Mouse (Mus musculus) neural tube, embryonic 11.5 days (tissue): ENCODE measurements at regions not wholly inside any gene's neighbourhood (a gene's known extent, or its start where the extent isn't known, plus 50 kb on each side); places are given as distances from the start of the nearest gene placed in this dataset.

Experiments used
- ATAC-seq: fragments of 200-750 bp; cut with Nextera tagmentation; 2 replicates; pipeline ENCODE4 v1.8.0; 2017; ENCODE audit warnings: moderate number of reproducible peaks, mild to moderate bottlenecking, moderate TSS enrichment, moderate library complexity; ENCODE audit not compliant: insufficient read depth, low FRiP score, low TSS enrichment
- DNase-seq: peaks from one replicate; pipeline ENCODE4 v3.0.0-alpha.2; 2015; ENCODE audit warnings: low spot score
- H3K27ac ChIP-seq: fragments of 300-500 bp; sonication (generic); 2 replicates; pipeline ENCODE4 v1.5.1; 2014; ENCODE audit warnings: low read depth, mild to moderate bottlenecking, low read length
- H3K27me3 ChIP-seq: fragments of 300-500 bp; sonication (generic); 2 replicates; pipeline ENCODE4 v1.6.1; 2014; ENCODE audit warnings: mild to moderate bottlenecking, low read length, mixed read lengths; ENCODE audit not compliant: control insufficient read depth, insufficient read depth
- H3K36me3 ChIP-seq: fragments of 300-500 bp; sonication (generic); 2 replicates; pipeline ENCODE4 v1.6.1; 2014; ENCODE audit warnings: mild to moderate bottlenecking, low read length, moderate library complexity, mixed read lengths; ENCODE audit not compliant: control insufficient read depth, insufficient read depth
- H3K4me1 ChIP-seq: fragments of 300-500 bp; sonication (generic); 2 replicates; pipeline ENCODE4 v1.6.1; 2014; ENCODE audit warnings: low read length, mixed read lengths; ENCODE audit not compliant: control insufficient read depth, insufficient read depth
- H3K4me2 ChIP-seq: fragments of 300-500 bp; sonication (generic); 2 replicates; pipeline ENCODE4 v1.6.1; 2014; ENCODE audit warnings: low read depth, mild to moderate bottlenecking, moderate library complexity
- H3K4me3 ChIP-seq: fragments of 300-500 bp; sonication (generic); 2 replicates; pipeline ENCODE4 v1.5.1; 2014; ENCODE audit warnings: low read depth, low read length
- H3K9ac ChIP-seq: fragments of 300-500 bp; sonication (generic); 2 replicates; pipeline ENCODE4 v1.6.1; 2014; ENCODE audit warnings: mild to moderate bottlenecking, low read length
- H3K9me3 ChIP-seq: fragments of 300-500 bp; sonication (generic); 2 replicates; pipeline ENCODE4 v1.6.1; 2016; ENCODE audit warnings: low read length; ENCODE audit not compliant: control insufficient read depth
- WGBS: fragments of 180-500 bp; shearing (Covaris S2); extraction: QIAGEN DNeasy Blood & Tissue Kit; methylation state at CpG from one replicate; pipeline ENCODE4 v1.1.7; 2014; 5-methylcytosine and 5-hydroxymethylcytosine counted together

DNA sequence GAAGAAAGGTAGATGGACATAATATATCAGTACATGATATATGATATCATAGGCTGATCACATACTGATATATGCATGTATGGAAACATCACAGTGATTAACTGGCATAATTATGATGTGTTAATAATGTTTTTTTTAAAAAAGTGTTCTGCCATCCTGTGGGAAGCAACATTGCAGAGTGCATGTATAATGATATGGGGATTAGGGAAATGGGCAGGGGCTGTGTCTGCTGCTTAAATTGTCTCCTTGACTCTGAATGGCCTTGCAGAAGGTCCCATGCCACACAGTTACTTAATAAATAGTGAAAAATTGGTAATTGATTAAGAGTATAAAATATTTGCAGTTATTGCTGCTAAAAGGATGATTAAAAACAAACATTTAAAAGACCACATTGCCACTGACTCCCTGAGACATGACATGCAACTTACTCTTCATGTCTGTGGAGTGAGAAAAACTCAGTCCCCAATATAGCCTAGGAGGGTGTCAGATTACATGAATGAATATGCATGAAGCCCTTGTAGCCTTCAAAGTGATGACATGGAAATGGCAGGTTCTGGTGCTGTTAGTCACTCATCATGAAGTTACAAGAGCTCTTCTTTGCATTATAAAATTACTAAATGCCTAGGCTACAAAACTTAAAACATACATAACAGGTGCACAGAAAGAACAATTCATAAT lies 440.1 kb upstream of the Ube2e3 start:
- Histone ChIP-seq H3K36me3 (no peaks in the 10 kb centered on the region), H3K4me1 (no peaks in the 10 kb centered on the region), H3K27me3 (no peaks in the 10 kb centered on the region), H3K27ac (no peak overlapping the region), H3K4me2 (no peak overlapping the region), H3K9me3 (no peaks in the 10 kb centered on the region), H3K9ac (no peak overlapping the region), H3K4me3 (no peak overlapping the region)
- ATAC-seq (no peak), DNase-seq (no peak)

DNA sequence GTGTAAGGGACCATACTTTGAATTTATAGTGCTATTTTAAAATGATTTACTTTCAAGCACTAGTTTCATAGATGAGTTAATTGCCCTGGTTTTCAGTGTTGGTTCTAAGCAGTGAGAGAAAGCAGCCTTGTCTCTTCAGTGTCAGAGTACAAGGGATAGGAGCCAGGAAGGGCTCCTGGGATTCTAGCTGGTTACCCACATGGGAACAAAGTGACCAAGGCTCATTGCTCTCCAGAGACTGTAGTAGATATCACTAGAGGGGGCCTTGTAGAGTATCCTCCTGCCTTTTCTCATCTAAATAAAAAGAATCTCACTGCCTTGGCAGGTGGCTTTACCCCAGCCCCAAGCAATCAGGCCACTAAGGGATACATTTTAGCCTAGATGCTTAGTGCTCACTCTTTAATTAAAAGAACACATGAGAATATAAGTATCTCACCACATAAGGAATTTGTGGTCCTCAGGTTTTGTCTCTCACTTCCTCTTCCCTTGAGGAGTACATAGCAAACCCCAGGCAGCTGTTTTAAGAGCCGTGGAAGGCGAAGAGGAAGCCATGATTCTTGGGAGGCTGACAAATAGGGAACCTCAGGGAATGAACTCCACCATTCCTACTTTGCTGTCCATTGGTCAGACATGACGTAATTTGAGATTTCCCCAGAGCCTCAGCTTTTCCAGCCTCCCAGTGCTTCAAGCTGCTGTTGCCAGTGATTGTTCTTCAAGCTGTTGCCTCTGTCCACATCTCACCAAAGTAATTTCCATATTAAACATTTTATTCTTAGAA lies 449.2 kb upstream of the Ube2e3 start:
- no peak for DNase-seq
- 55% methylated on average over 3 of the region's 3 CpGs for WGBS

DNA sequence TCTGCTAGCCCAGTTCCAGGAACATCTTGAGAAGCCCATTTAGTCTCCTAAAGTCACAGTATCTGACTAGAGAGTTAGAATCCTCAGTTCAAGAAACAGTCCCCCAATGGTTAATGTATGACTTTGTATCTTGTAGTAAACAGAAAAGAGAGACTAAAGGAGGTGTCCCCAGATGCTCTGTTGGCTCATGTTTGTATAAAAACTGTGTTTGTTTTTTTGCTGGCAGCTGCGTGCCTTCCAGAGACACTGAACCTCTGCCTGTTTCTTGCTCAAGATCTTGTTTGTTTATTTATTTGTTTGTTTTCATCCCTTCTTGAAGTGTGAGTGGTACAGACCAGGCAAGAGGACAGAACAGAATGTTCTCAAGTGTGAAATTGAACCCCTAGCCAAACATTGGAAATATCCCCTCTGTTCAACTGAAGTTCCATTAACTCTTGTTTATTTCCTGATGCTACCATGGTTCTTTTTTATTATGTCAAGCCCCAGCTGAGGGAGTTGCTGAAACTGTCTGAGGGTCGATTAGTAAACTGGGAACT lies 451.3 kb upstream of the Ube2e3 start:
- no peak for ATAC-seq
- WGBS: 57% methylated on average over 2 of the region's 2 CpGs
- Histone ChIP-seq H3K27me3 (no peaks in the 10 kb centered on the region), H3K4me2 (no peak overlapping the region), H3K9ac (no peak overlapping the region), H3K4me1 (no peaks in the 10 kb centered on the region), H3K27ac (no peak overlapping the region), H3K9me3 (no peaks in the 10 kb centered on the region), H3K36me3 (no peaks in the 10 kb centered on the region), H3K4me3 (no peak overlapping the region)
- no peak for DNase-seq

More for the DNA sequence above, 449.2 kb upstream of the Ube2e3 start:
- Histone ChIP-seq H3K4me1 (no peaks in the 10 kb centered on the region), H3K36me3 (no peaks in the 10 kb centered on the region), H3K27ac (no peak overlapping the region), H3K27me3 (no peaks in the 10 kb centered on the region), H3K4me3 (no peak overlapping the region), H3K9me3 (no peaks in the 10 kb centered on the region), H3K4me2 (no peak overlapping the region), H3K9ac (no peak overlapping the region)
- no peak for ATAC-seq

DNA sequence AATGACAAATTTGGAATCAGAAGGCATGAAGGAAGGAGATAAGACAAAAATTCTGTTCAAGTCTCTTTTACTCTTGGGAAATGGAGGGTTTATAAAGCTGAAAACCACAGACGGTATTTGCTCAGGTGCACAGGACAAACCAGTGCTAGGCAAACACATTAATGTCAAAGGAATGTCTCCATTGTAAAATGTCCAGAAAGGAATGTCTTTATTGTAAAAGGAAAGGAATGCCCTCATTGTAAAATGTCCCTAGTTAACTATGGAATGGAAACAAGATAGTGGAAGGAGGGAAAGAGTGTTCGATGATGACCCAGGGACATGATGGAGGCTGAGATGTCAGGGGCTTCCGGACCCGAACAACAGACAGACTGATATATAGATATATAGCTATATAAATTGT lies 454.9 kb upstream of the Ube2e3 start:
- no peak for ATAC-seq

DNA sequence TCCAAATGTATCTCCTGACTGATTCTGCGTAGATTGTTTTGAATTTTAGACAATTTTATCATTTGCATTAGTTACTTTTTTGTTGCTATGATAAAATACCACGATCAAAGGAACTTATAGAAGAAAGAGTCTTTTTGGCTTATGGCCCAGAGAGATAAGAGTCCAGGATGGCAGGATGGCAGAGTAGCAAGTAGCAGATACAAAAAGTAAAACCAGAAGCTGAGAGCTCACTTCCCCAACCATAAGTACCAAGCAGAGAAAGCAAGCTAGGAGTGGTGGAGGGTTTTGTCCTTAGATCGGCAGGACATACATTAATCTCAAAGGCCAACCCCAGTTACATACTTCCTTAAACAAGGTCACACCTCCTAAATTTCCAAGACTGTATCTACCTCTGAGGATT lies 457.7 kb upstream of the Cwc22 start:
- Histone ChIP-seq H3K4me2 (no peak overlapping the region), H3K27ac (no peak overlapping the region), H3K36me3 (no peaks in the 10 kb centered on the region), H3K27me3 (no peaks in the 10 kb centered on the region), H3K4me1 (no peaks in the 10 kb centered on the region), H3K9me3 (no peaks in the 10 kb centered on the region), H3K9ac (no peak overlapping the region), H3K4me3 (no peak overlapping the region)
- no peak for ATAC-seq
- 90% methylated on average over 3 of the region's 3 CpGs for WGBS
- no peak for DNase-seq

More for the DNA sequence above, 454.9 kb upstream of the Ube2e3 start:
- H3K36me3 ChIP-seq: no peaks in the 10 kb centered on the region
- no peak overlapping the region for H3K27ac ChIP-seq
- H3K4me3 ChIP-seq: no peak overlapping the region
- no peak for DNase-seq
- H3K4me2 ChIP-seq: no peak overlapping the region
- no peaks in the 10 kb centered on the region for H3K27me3 ChIP-seq
- H3K9me3 ChIP-seq: no peaks in the 10 kb centered on the region
- no peaks in the 10 kb centered on the region for H3K4me1 ChIP-seq
- 91% methylated on average over 4 of the region's 4 CpGs for WGBS
- H3K9ac ChIP-seq: no peak overlapping the region

DNA sequence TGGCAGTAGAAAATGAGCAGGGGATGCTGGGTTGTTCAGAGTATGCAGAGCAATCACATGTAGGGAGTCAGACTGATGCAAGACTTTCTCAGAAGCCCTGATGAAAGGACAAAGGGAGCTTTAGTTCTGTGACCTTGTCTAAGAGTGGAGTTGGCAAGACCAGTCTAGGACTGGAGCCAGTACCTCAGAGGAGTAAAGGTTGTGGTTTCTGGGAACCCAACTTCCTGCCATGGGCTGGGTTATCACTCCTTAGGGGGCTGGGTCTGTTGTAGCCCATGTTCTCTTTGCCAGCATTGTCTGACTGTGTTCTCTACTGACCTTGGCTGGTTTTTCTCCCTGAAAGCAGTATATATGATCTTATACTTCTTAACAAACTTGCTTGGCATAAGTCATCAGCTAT lies 453.1 kb upstream of the Cwc22 start:
- Histone ChIP-seq H3K9ac (no peak overlapping the region), H3K36me3 (no peaks in the 10 kb centered on the region), H3K4me3 (no peak overlapping the region), H3K9me3 (no peaks in the 10 kb centered on the region), H3K27me3 (no peaks in the 10 kb centered on the region), H3K27ac (no peak overlapping the region), H3K4me2 (no peak overlapping the region), H3K4me1 (no peaks in the 10 kb centered on the region)
- no peak for ATAC-seq
- no peak for DNase-seq

DNA sequence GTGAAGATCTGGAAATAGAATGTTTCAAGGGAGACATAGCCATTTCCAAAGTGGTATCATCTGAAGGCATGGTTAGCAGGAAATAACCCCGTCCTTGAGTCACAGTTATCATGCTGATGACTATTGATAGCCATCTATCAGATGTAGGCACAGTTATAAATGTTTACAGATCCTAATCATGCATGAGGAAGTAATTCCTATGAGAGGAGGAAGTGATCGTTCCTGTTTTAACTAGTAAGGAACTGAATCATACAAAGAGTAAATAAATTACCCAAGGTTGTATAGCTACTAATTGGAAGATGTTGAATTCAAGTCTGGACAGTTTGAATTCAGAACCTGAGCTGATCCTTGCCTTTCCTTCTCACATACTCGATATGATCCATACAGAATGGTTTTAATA lies 450.7 kb upstream of the Cwc22 start:
- no peaks in the 10 kb centered on the region for H3K27me3 ChIP-seq
- DNase-seq: no peak
- H3K4me3 ChIP-seq: no peak overlapping the region
- no peaks in the 10 kb centered on the region for H3K36me3 ChIP-seq
- ATAC-seq: no peak
- no peak overlapping the region for H3K27ac ChIP-seq
- H3K4me1 ChIP-seq: no peaks in the 10 kb centered on the region
- H3K4me2 ChIP-seq: no peak overlapping the region
- no peaks in the 10 kb centered on the region for H3K9me3 ChIP-seq
- no peak overlapping the region for H3K9ac ChIP-seq
- 80% methylated on average over 3 of the region's 3 CpGs for WGBS

DNA sequence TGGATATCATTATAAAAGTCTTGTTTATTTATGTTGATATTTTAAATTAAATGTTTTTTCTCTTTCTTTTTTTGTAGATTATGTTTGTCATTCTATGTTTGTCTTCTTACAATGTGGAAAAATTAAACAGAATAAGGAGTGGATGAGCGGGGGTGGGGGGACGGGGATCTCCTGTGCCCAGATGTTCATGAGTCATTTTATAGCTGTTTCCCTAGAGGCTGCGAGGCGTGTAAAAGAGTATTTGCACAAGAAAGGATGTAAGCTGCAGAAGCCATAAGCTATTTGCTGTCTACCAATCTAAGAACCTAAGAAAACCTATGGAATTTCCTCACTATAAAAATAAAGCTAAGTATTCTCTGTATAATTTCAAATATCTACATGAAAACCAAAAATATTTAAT lies 446.9 kb upstream of the Cwc22 start:
- no peaks in the 10 kb centered on the region for H3K4me1 ChIP-seq
- no peaks in the 10 kb centered on the region for H3K36me3 ChIP-seq
- no peak overlapping the region for H3K4me2 ChIP-seq
- no peaks in the 10 kb centered on the region for H3K9me3 ChIP-seq
- H3K4me3 ChIP-seq: no peak overlapping the region
- H3K27ac ChIP-seq: no peak overlapping the region
- DNase-seq: no peak
- no peak for ATAC-seq
- H3K9ac ChIP-seq: no peak overlapping the region
- WGBS: 40% methylated on average over 4 of the region's 4 CpGs
- H3K27me3 ChIP-seq: no peaks in the 10 kb centered on the region

DNA sequence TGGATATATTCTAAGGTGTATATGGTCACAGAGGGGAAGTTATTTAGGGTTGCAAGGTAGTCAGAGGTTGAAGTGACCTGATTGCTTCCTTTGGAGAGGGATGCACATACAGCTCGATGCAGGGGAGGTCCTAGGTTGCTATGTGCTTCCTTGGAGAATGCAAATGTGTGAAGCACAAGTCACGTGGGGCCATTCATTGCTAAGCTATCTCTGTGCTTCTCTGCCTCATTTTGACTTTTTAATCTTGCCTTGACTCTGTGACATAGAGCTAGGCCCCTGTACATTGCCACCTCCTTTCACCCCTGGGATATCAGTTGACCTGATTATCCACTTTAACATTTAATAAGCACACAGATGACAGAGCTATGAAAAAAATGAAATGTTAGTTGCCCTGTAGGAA lies 446.2 kb upstream of the Cwc22 start:
- Histone ChIP-seq H3K27ac (no peak overlapping the region), H3K27me3 (no peaks in the 10 kb centered on the region), H3K36me3 (no peaks in the 10 kb centered on the region), H3K4me2 (no peak overlapping the region), H3K4me1 (no peaks in the 10 kb centered on the region), H3K9ac (no peak overlapping the region), H3K9me3 (no peaks in the 10 kb centered on the region), H3K4me3 (no peak overlapping the region)
- 63% methylated on average over 2 of the region's 2 CpGs for WGBS
- peak; percentile 10 for DNase-seq
- ATAC-seq: peak; percentile 40; the same call in 1 of the 2 replicates
